Mouse (Mus musculus): ENCODE data around the gene Ctf1.
A peak's percentile ranks its signal among the peaks of the same experiment; 100 is the strongest.
"Not testable (repeated sequence)": the region's sequence is repeated elsewhere in the genome, so short reads cannot be mapped to it uniquely, and the experiment has no call there.

Ctf1 gene

GRCm38 (mm10) chr7:127693290-127693689 lies 19.2 kb upstream of the Ctf1 start:
- no peak for DNase-seq (ENCODE audit: low spot score in 2 of 2)

- DNase-seq (ENCODE audit: low spot score in 2 of 2), result not testable (repeated sequence)
Observed at GRCm38 (mm10) chr7:127693730-127694129, 18.8 kb upstream of the Ctf1 start.

- no peak for DNase-seq (ENCODE audit: low spot score in 2 of 2)
Observed at GRCm38 (mm10) chr7:127698986-127699385, 13.6 kb upstream of the Ctf1 start.

- no peak for DNase-seq (ENCODE audit: low spot score in 2 of 2)
Observed at GRCm38 (mm10) chr7:127700712-127701331, 11.7 kb upstream of the Ctf1 start.

GRCm38 (mm10) chr7:127703561-127704178 lies 8.9 kb upstream of the Ctf1 start:
- no peak for DNase-seq (ENCODE audit: low spot score in 2 of 2)

- no peak for DNase-seq (ENCODE audit: low spot score in 2 of 2)
Observed at GRCm38 (mm10) chr7:127704598-127704997, 7.9 kb upstream of the Ctf1 start.

- no peak for DNase-seq (ENCODE audit: low spot score in 2 of 2)
Observed at GRCm38 (mm10) chr7:127705706-127706105, 6.8 kb upstream of the Ctf1 start.

- no peak for DNase-seq (ENCODE audit: low spot score in 2 of 2)
Observed at GRCm38 (mm10) chr7:127707045-127707956, 5.2 kb upstream of the Ctf1 start.

- no peak for DNase-seq (ENCODE audit: low spot score in 2 of 2)
Observed at GRCm38 (mm10) chr7:127707957-127708206, 4.7 kb upstream of the Ctf1 start.

GRCm38 (mm10) chr7:127708207-127709078 lies 4.1 kb upstream of the Ctf1 start, which contains the start of gene Bcl7c:
Gene Bcl7c (minus strand): TSS chr7:127708933.
- peak; percentile 88 for DNase-seq (ENCODE audit: low spot score in 2 of 2)

- no peak for DNase-seq (ENCODE audit: low spot score in 2 of 2)
Observed at GRCm38 (mm10) chr7:127709261-127709979, 3.1 kb upstream of the Ctf1 start.

GRCm38 (mm10) chr7:127711031-127711430 lies 1.5 kb upstream of the Ctf1 start:
- DNase-seq (ENCODE audit: low spot score in 2 of 2), result no peak

GRCm38 (mm10) chr7:127711456-127711855 lies 1.1 kb upstream of the Ctf1 start:
- DNase-seq (ENCODE audit: low spot score in 2 of 2), result no peak

- no peak for DNase-seq (ENCODE audit: low spot score in 2 of 2)
Observed at GRCm38 (mm10) chr7:127714816-127715215, 2.3 kb downstream of the Ctf1 start.

GRCm38 (mm10) chr7:127716992-127717391 lies 4.5 kb downstream of the Ctf1 start:
- peak; percentile 61 to 72 for DNase-seq (ENCODE audit: low spot score in 2 of 2)

GRCm38 (mm10) chr7:127718339-127718738 lies 5.8 kb downstream of the Ctf1 start:
- DNase-seq (ENCODE audit: low spot score in 2 of 2), result no peak

- DNase-seq (ENCODE audit: low spot score in 2 of 2), result no peak
Observed at GRCm38 (mm10) chr7:127719258-127719657, 6.7 kb downstream of the Ctf1 start.

GRCm38 (mm10) chr7:127725490-127725889 lies 13.0 kb downstream of the Ctf1 start:
- DNase-seq (ENCODE audit: low spot score in 2 of 2), result no peak

- no peak for DNase-seq (ENCODE audit: low spot score in 2 of 2)
Observed at GRCm38 (mm10) chr7:127725924-127726323, 13.4 kb downstream of the Ctf1 start.

GRCm38 (mm10) chr7:127727898-127728297 lies 15.4 kb downstream of the Ctf1 start:
- DNase-seq (ENCODE audit: low spot score in 2 of 2), result no peak

- no peak for DNase-seq (ENCODE audit: low spot score in 2 of 2)
Observed at GRCm38 (mm10) chr7:127730170-127730569, 17.6 kb downstream of the Ctf1 start.

Data from urinary bladder, postnatal 36 days (tissue).